7 mouse cellular contexts compared by ENCODE assay signal in genomic region chr7:48138248-48138702, GRCm38 (mm10). TPM values are rescaled to one million over a fixed set of nuclear protein-coding genes. Genes with fewer than 3 reads are reported as not detected.
DNase-seq lines count a peak whose midpoint lies in the region; ATAC-seq and TF ChIP-seq lines count a peak whose summit lies in the region.

No protein-coding gene starts in this region.

- TF ChIP-seq CTCF in forebrain, postnatal 0 days (IDR thresholded peaks at IDR 0.05; ENCODE audit: low read depth), result peak; percentile 72
- TF ChIP-seq CTCF in liver, postnatal 0 days (IDR thresholded peaks at IDR 0.05; ENCODE audit: low read depth), result peak; percentile 57

- peak overlapping the region; percentile 83 for H3K4me2 ChIP-seq in forebrain, postnatal 0 days (ENCODE audit: low read depth)
- H3K4me2 ChIP-seq in intestine, embryonic 14.5 days (ENCODE audit: low read length), result peak overlapping the region; percentile 84
- peak overlapping the region; percentile 85 for H3K4me2 ChIP-seq in liver, postnatal 0 days (ENCODE audit: low read depth, low read length)
- H3K4me2 ChIP-seq in neural tube, embryonic 13.5 days, result peak overlapping the region; percentile 80

- H3K4me1 ChIP-seq in forebrain, postnatal 0 days (ENCODE audit: insufficient read depth), result no peaks in the 10 kb centered on the region
- H3K4me1 ChIP-seq in intestine, embryonic 14.5 days (replicated peaks; ENCODE audit: control insufficient read depth, insufficient read depth, low read length), result no peaks in the 10 kb centered on the region
- H3K4me1 ChIP-seq in liver, postnatal 0 days (ENCODE audit: insufficient read depth), result no peaks in the 10 kb centered on the region
- peaks cover 4% of the 10 kb centered on the region; the same call in 1 of the 2 replicates for H3K4me1 ChIP-seq in neural tube, embryonic 13.5 days (replicated peaks)

- TF ChIP-seq EP300 in liver, postnatal 0 days (IDR thresholded peaks at IDR 0.05; ENCODE audit: low read depth), result no peak

- peak overlapping the region; percentile 90 for H3K9ac ChIP-seq in forebrain, postnatal 0 days
- H3K9ac ChIP-seq in intestine, embryonic 14.5 days (ENCODE audit: low read length), result peak overlapping the region; percentile 74
- peak overlapping the region; percentile 33; the same call in 1 of the 2 replicates for H3K9ac ChIP-seq in liver, postnatal 0 days (replicated peaks)
- peak overlapping the region; percentile 89 for H3K9ac ChIP-seq in neural tube, embryonic 13.5 days

- peak overlapping the region; percentile 45 for H3K4me3 ChIP-seq in forebrain, postnatal 0 days (ENCODE audit: low read depth, low read length)
- H3K4me3 ChIP-seq in intestine, embryonic 14.5 days (ENCODE audit: low read depth, low read length), result peak overlapping the region; percentile 52
- peak overlapping the region; percentile 58 for H3K4me3 ChIP-seq in liver, postnatal 0 days (ENCODE audit: low read depth, low read length)
- peak overlapping the region; percentile 64 for H3K4me3 ChIP-seq in neural tube, embryonic 13.5 days

- WGBS in forebrain, postnatal 0 days, result 2% methylated on average over 17 of the region's 17 CpGs
- WGBS in intestine, embryonic 14.5 days, result 3% methylated on average over 17 of the region's 17 CpGs
- WGBS in liver, postnatal 0 days (ENCODE audit: insufficient replicate concordance), result under 1% methylated on average over 17 of the region's 17 CpGs
- 1% methylated on average over 17 of the region's 17 CpGs for WGBS in neural tube, embryonic 13.5 days

- DNase-seq in Muller cell, postnatal 12 days (ENCODE audit: inconsistent ontology term), result peak; percentile 78
- DNase-seq in adrenal gland, postnatal 14 days, result peak; percentile 41
- DNase-seq in forebrain, postnatal 0 days, result peak; percentile 93
- peak; percentile 83 for DNase-seq in intestine, embryonic 14.5 days (ENCODE audit: low spot score)
- DNase-seq in liver, postnatal 0 days, result peak; percentile 24

- no peaks in the 10 kb centered on the region for H3K36me3 ChIP-seq in forebrain, postnatal 0 days (ENCODE audit: insufficient read depth)
- H3K36me3 ChIP-seq in intestine, embryonic 14.5 days (ENCODE audit: control insufficient read depth, insufficient read depth, low read length), result no peaks in the 10 kb centered on the region
- H3K36me3 ChIP-seq in liver, postnatal 0 days (replicated peaks; ENCODE audit: insufficient read depth, low read length), result no peaks in the 10 kb centered on the region
- no peaks in the 10 kb centered on the region for H3K36me3 ChIP-seq in neural tube, embryonic 13.5 days

- no peaks in the 10 kb centered on the region for H3K9me3 ChIP-seq in forebrain, postnatal 0 days (ENCODE audit: low read length)
- H3K9me3 ChIP-seq in intestine, embryonic 14.5 days (ENCODE audit: control insufficient read depth, low read length), result 0 out of 2 replicates have a peak, but pooled peaks cover 3% of the 10 kb centered on the region
- H3K9me3 ChIP-seq in liver, postnatal 0 days (ENCODE audit: low read length), result no peaks in the 10 kb centered on the region
- H3K9me3 ChIP-seq in neural tube, embryonic 13.5 days, result peaks cover 12% of the 10 kb centered on the region; the same call in 1 of the 2 replicates

- H3K27me3 ChIP-seq in forebrain, postnatal 0 days (ENCODE audit: insufficient read depth, low read length), result no peaks in the 10 kb centered on the region
- no peaks in the 10 kb centered on the region for H3K27me3 ChIP-seq in intestine, embryonic 14.5 days (replicated peaks; ENCODE audit: control insufficient read depth, insufficient read depth, low read length)
- H3K27me3 ChIP-seq in liver, postnatal 0 days (ENCODE audit: insufficient read depth, low read length), result no peaks in the 10 kb centered on the region
- H3K27me3 ChIP-seq in neural tube, embryonic 13.5 days, result no peaks in the 10 kb centered on the region

- H3K27ac ChIP-seq in forebrain, postnatal 0 days (ENCODE audit: low read depth, low read length), result peak overlapping the region; percentile 79
- H3K27ac ChIP-seq in intestine, embryonic 14.5 days (ENCODE audit: low read depth), result peak overlapping the region; percentile 86
- H3K27ac ChIP-seq in liver, postnatal 0 days (ENCODE audit: low read depth), result no peak overlapping the region
- peak overlapping the region; percentile 91 for H3K27ac ChIP-seq in neural tube, embryonic 13.5 days (replicated peaks)

- ATAC-seq in forebrain, postnatal 0 days, result peak; percentile 79
- ATAC-seq in intestine, embryonic 14.5 days (replicated peaks; ENCODE audit: low FRiP score, low TSS enrichment, low read depth), result peak; percentile 66
- ATAC-seq in liver, postnatal 0 days, result peak; percentile 48; the same call in 1 of the 2 replicates
- ATAC-seq in neural tube, embryonic 13.5 days (ENCODE audit: low read depth), result peak; percentile 90
- no peak for ATAC-seq in monocyte, adult 5-6 weeks (replicated peaks; ENCODE audit: insufficient number of reproducible peaks, low FRiP score, low TSS enrichment, poor library complexity, severe bottlenecking)

RNA-seq across cellular contexts. Expression of gene Mrgprb5, which starts 30.5 kb away (rescaled TPM):
- total RNA-seq in adrenal gland, postnatal 14 days (2021), result not detected in 2 replicates
- total RNA-seq in forebrain, postnatal 0 days (2014; rRNA removed), result not detected in 2 replicates
- polyA plus RNA-seq in forebrain, postnatal 0 days (2015; fragmentation: Nextera tagmentation; extraction: Ambion mirVana), result not detected in 2 replicates
- not detected in 2 replicates for polyA plus RNA-seq in intestine, embryonic 14.5 days (2014; fragmentation: Nextera tagmentation; extraction: Ambion mirVana)
- polyA plus RNA-seq in liver, postnatal 0 days (2015; fragmentation: Nextera tagmentation; extraction: Ambion mirVana), result not detected in 2 replicates
- polyA plus RNA-seq in neural tube, embryonic 13.5 days (2015; fragmentation: Nextera tagmentation; extraction: Ambion mirVana), result not detected in 2 replicates
- not detected in 3 replicates for total RNA-seq in monocyte, adult 5-6 weeks (2017)

Comparison
In these comparisons a context has a peak if more than half of its experiments do, and no peak if none do; other contexts are left out.
1. DNase-seq: peak in every context shown above with its lines; median percentile 93 in forebrain, postnatal 0 days; 83 in intestine, embryonic 14.5 days; 78 in Muller cell, postnatal 12 days; 41 in adrenal gland, postnatal 14 days; 24 in liver, postnatal 0 days.
2. H3K9ac ChIP-seq: peak in every context shown above with its lines; median percentile 90 in forebrain, postnatal 0 days; 89 in neural tube, embryonic 13.5 days; 74 in intestine, embryonic 14.5 days; 33 in liver, postnatal 0 days.